Mouse (Mus musculus): ENCODE results near the gene Mobp. TPM values are rescaled to one million over a fixed set of nuclear protein-coding genes. Genes with fewer than 3 reads are reported as not detected.

The Mobp gene
- polyA plus RNA-seq, 1 experiment = 0.08 TPM

- no peak for TF ChIP-seq CTCF (IDR thresholded peaks at IDR 0.05; ENCODE audit: borderline replicate concordance, extremely low read depth, insufficient read depth, insufficient read length)
- no peak for TF ChIP-seq POLR2A (IDR thresholded peaks at IDR 0.05; ENCODE audit: borderline replicate concordance, extremely low read depth, insufficient read depth, insufficient read length, poor library complexity, severe bottlenecking)
- DNase-seq (ENCODE audit: low read depth) = no peak
These were observed 5.0 kb upstream of the Mobp start for GRCm38 (mm10) chr9:120144474-120144873.

GRCm38 (mm10) chr9:120151152-120151551 is 1.6 kb downstream of the Mobp start:
- DNase-seq (ENCODE audit: low read depth) = no peak
- TF ChIP-seq CTCF (IDR thresholded peaks at IDR 0.05; ENCODE audit: borderline replicate concordance, extremely low read depth, insufficient read depth, insufficient read length) = no peak
- TF ChIP-seq POLR2A (IDR thresholded peaks at IDR 0.05; ENCODE audit: borderline replicate concordance, extremely low read depth, insufficient read depth, insufficient read length, poor library complexity, severe bottlenecking) = no peak

- DNase-seq (ENCODE audit: low read depth) = no peak
- TF ChIP-seq POLR2A (IDR thresholded peaks at IDR 0.05; ENCODE audit: borderline replicate concordance, extremely low read depth, insufficient read depth, insufficient read length, poor library complexity, severe bottlenecking) (no peak), CTCF (IDR thresholded peaks at IDR 0.05; ENCODE audit: borderline replicate concordance, extremely low read depth, insufficient read depth, insufficient read length) (no peak)
These were observed 2.4 kb downstream of the Mobp start for GRCm38 (mm10) chr9:120151906-120152399.

- TF ChIP-seq POLR2A (IDR thresholded peaks at IDR 0.05; ENCODE audit: borderline replicate concordance, extremely low read depth, insufficient read depth, insufficient read length, poor library complexity, severe bottlenecking) = no peak
- no peak for TF ChIP-seq CTCF (IDR thresholded peaks at IDR 0.05; ENCODE audit: borderline replicate concordance, extremely low read depth, insufficient read depth, insufficient read length)
- DNase-seq (ENCODE audit: low read depth) = no peak
These were observed 8.5 kb downstream of the Mobp start for GRCm38 (mm10) chr9:120158047-120158446.

- TF ChIP-seq CTCF (IDR thresholded peaks at IDR 0.05; ENCODE audit: borderline replicate concordance, extremely low read depth, insufficient read depth, insufficient read length) (no peak), POLR2A (IDR thresholded peaks at IDR 0.05; ENCODE audit: borderline replicate concordance, extremely low read depth, insufficient read depth, insufficient read length, poor library complexity, severe bottlenecking) (no peak)
- peak; percentile 42 for DNase-seq (ENCODE audit: low read depth)
These were observed 14.4 kb downstream of the Mobp start for GRCm38 (mm10) chr9:120163862-120164261.

- DNase-seq (ENCODE audit: low read depth) = no peak
- TF ChIP-seq POLR2A (IDR thresholded peaks at IDR 0.05; ENCODE audit: borderline replicate concordance, extremely low read depth, insufficient read depth, insufficient read length, poor library complexity, severe bottlenecking) (no peak), CTCF (IDR thresholded peaks at IDR 0.05; ENCODE audit: borderline replicate concordance, extremely low read depth, insufficient read depth, insufficient read length) (no peak)
These were observed 18.3 kb downstream of the Mobp start for GRCm38 (mm10) chr9:120167826-120168225.

- TF ChIP-seq POLR2A (IDR thresholded peaks at IDR 0.05; ENCODE audit: borderline replicate concordance, extremely low read depth, insufficient read depth, insufficient read length, poor library complexity, severe bottlenecking) (no peak), CTCF (IDR thresholded peaks at IDR 0.05; ENCODE audit: borderline replicate concordance, extremely low read depth, insufficient read depth, insufficient read length) (peak; percentile 67; the same call in 1 of the 2 replicates)
- peak; percentile 62 for DNase-seq (ENCODE audit: low read depth)
These were observed 21.8 kb downstream of the Mobp start for GRCm38 (mm10) chr9:120171295-120171694.

GRCm38 (mm10) chr9:120174436-120175137 is 25.1 kb downstream of the Mobp start:
- DNase-seq (ENCODE audit: low read depth) = no peak
- TF ChIP-seq POLR2A (IDR thresholded peaks at IDR 0.05; ENCODE audit: borderline replicate concordance, extremely low read depth, insufficient read depth, insufficient read length, poor library complexity, severe bottlenecking) = no peak
- no peak for TF ChIP-seq CTCF (IDR thresholded peaks at IDR 0.05; ENCODE audit: borderline replicate concordance, extremely low read depth, insufficient read depth, insufficient read length)

GRCm38 (mm10) chr9:120178813-120179212 is 29.3 kb downstream of the Mobp start:
- DNase-seq (ENCODE audit: low read depth) = no peak
- TF ChIP-seq CTCF (IDR thresholded peaks at IDR 0.05; ENCODE audit: borderline replicate concordance, extremely low read depth, insufficient read depth, insufficient read length) (no peak), POLR2A (IDR thresholded peaks at IDR 0.05; ENCODE audit: borderline replicate concordance, extremely low read depth, insufficient read depth, insufficient read length, poor library complexity, severe bottlenecking) (no peak)

- peak; percentile 77 for DNase-seq (ENCODE audit: low read depth)
- TF ChIP-seq CTCF (IDR thresholded peaks at IDR 0.05; ENCODE audit: borderline replicate concordance, extremely low read depth, insufficient read depth, insufficient read length) (peak; percentile 71), POLR2A (IDR thresholded peaks at IDR 0.05; ENCODE audit: borderline replicate concordance, extremely low read depth, insufficient read depth, insufficient read length, poor library complexity, severe bottlenecking) (no peak)
These were observed 35.0 kb downstream of the Mobp start for GRCm38 (mm10) chr9:120184499-120184898.

- TF ChIP-seq POLR2A (IDR thresholded peaks at IDR 0.05; ENCODE audit: borderline replicate concordance, extremely low read depth, insufficient read depth, insufficient read length, poor library complexity, severe bottlenecking) (no peak), CTCF (IDR thresholded peaks at IDR 0.05; ENCODE audit: borderline replicate concordance, extremely low read depth, insufficient read depth, insufficient read length) (peak; percentile 34; the same call in 1 of the 2 replicates)
- DNase-seq (ENCODE audit: low read depth) = no peak
These were observed 37.3 kb downstream of the Mobp start for GRCm38 (mm10) chr9:120186856-120187255.

- DNase-seq (ENCODE audit: low read depth) = peak; percentile 67
- TF ChIP-seq CTCF (IDR thresholded peaks at IDR 0.05; ENCODE audit: borderline replicate concordance, extremely low read depth, insufficient read depth, insufficient read length) (no peak), POLR2A (IDR thresholded peaks at IDR 0.05; ENCODE audit: borderline replicate concordance, extremely low read depth, insufficient read depth, insufficient read length, poor library complexity, severe bottlenecking) (no peak)
These were observed 41.4 kb downstream of the Mobp start for GRCm38 (mm10) chr9:120190891-120191290.
